Mouse (Mus musculus): ENCODE measurements around the gene Rcc1. TPM values are rescaled to one million over a fixed set of nuclear protein-coding genes. Genes with fewer than 3 reads are reported as not detected.

Gene Rcc1
- polyA plus RNA-seq, 1 experiment, result 4.3 TPM

- H3K4me1 ChIP-seq (ENCODE audit: control insufficient read depth), result peaks cover 61% of the 10 kb centered on the region
- H3K4me3 ChIP-seq (replicated peaks), result no peak overlapping the region
- no peaks in the 10 kb centered on the region for H3K27me3 ChIP-seq (ENCODE audit: control insufficient read depth)
- peaks cover 4% of the 10 kb centered on the region for H3K9me3 ChIP-seq (ENCODE audit: control insufficient read depth, low read length)
- TF ChIP-seq TAL1 (IDR thresholded peaks at IDR 0.05; ENCODE audit: low read length) (no peak), GATA1 (IDR thresholded peaks at IDR 0.05; ENCODE audit: low read length) (no peak)
- peaks cover 62% of the 10 kb centered on the region for H3K36me3 ChIP-seq (ENCODE audit: control insufficient read depth)
Observed at GRCm38 (mm10) chr4:132386846-132387245, 33.4 kb upstream of the Rcc1 start.

DNA sequence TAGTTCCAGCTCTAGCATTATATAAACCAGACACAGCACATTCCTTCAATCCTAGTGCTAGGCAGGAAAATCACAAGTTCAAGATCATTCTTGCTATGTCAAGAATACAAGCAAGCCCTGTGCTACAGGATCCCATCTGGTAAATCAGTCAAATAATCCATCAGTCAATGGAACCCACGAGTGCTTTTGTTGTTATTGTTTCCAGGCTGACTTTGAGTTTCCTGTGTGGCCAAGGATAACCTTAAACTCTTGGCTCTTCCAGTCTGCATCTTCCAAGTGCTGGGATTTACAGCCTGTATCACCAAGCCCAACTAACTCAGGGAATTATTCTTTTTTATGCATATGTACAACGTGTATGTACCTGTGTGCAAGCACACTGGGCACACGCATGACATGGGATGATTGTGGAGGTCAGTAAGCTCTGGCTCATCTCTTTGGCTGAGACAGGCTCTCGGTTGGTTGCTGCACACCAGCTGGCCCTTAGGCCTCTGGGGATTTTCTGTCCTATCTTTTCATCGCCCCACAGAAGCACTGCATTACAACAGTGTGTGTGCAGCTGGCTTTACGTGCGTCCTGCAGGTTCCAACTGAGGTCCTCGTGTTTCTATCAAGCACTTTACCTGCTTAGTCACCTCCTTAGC lies 32.5 kb upstream of the Rcc1 start:
- peaks cover 53% of the 10 kb centered on the region for H3K4me1 ChIP-seq (ENCODE audit: control insufficient read depth)
- TF ChIP-seq GATA1 (IDR thresholded peaks at IDR 0.05; ENCODE audit: low read length), result no peak
- TF ChIP-seq TAL1 (IDR thresholded peaks at IDR 0.05; ENCODE audit: low read length), result no peak
- peaks cover 66% of the 10 kb centered on the region for H3K36me3 ChIP-seq (ENCODE audit: control insufficient read depth)
- H3K9me3 ChIP-seq (ENCODE audit: control insufficient read depth, low read length), result no peaks in the 10 kb centered on the region
- H3K4me3 ChIP-seq (replicated peaks), result no peak overlapping the region
- H3K27me3 ChIP-seq (ENCODE audit: control insufficient read depth), result no peaks in the 10 kb centered on the region

- Histone ChIP-seq H3K27me3 (ENCODE audit: control insufficient read depth) (no peaks in the 10 kb centered on the region), H3K4me3 (replicated peaks) (no peak overlapping the region), H3K4me1 (ENCODE audit: control insufficient read depth) (peaks cover 33% of the 10 kb centered on the region), H3K9me3 (ENCODE audit: control insufficient read depth, low read length) (no peaks in the 10 kb centered on the region), H3K36me3 (ENCODE audit: control insufficient read depth) (peaks cover 77% of the 10 kb centered on the region)
- TF ChIP-seq GATA1 (IDR thresholded peaks at IDR 0.05; ENCODE audit: low read length) (no peak), TAL1 (IDR thresholded peaks at IDR 0.05; ENCODE audit: low read length) (no peak)
Observed at GRCm38 (mm10) chr4:132383455-132383854, 30.1 kb upstream of the Rcc1 start.

GRCm38 (mm10) chr4:132382296-132382695 lies 28.9 kb upstream of the Rcc1 start:
- Histone ChIP-seq H3K4me3 (replicated peaks) (no peak overlapping the region), H3K4me1 (ENCODE audit: control insufficient read depth) (peaks cover 21% of the 10 kb centered on the region), H3K9me3 (ENCODE audit: control insufficient read depth, low read length) (no peaks in the 10 kb centered on the region), H3K27me3 (ENCODE audit: control insufficient read depth) (no peaks in the 10 kb centered on the region), H3K36me3 (ENCODE audit: control insufficient read depth) (peaks cover 81% of the 10 kb centered on the region)
- no peak for TF ChIP-seq TAL1 (IDR thresholded peaks at IDR 0.05; ENCODE audit: low read length)
- no peak for TF ChIP-seq GATA1 (IDR thresholded peaks at IDR 0.05; ENCODE audit: low read length)

DNA sequence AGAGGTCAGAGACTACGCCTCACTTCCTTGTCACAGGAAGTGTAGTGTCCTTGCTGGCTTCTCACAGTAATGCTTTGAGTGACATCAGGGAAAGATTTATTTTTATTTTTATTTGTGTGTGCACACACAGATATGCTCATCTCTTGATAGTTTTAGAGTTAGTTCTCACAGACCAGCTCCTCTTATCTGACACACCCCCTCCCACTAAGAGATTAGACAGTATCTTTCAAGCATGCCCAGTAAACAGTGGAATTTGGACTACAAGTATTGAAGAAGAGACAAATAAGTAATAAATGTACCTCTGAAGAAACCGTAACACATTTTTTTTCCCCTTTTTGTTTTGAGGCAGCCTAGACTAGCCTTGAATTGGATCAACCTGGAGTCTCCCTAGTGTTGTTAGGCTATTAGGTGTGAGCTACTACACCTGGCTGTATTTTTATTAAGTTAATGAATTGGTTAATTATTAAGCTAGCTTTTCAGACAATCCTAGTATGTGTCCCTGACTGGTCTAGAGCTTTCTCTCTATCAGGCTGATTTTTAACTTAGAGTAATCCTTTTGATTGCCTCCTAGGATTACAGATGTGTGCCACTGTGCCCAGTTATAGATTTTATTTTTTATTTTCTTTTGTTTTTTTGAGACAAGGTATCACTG lies 27.7 kb upstream of the Rcc1 start:
- peaks cover 76% of the 10 kb centered on the region for H3K36me3 ChIP-seq (ENCODE audit: control insufficient read depth)
- TF ChIP-seq GATA1 (IDR thresholded peaks at IDR 0.05; ENCODE audit: low read length), result no peak
- TF ChIP-seq TAL1 (IDR thresholded peaks at IDR 0.05; ENCODE audit: low read length), result no peak

GRCm38 (mm10) chr4:132373820-132374219 lies 20.4 kb upstream of the Rcc1 start:
- H3K36me3 ChIP-seq (ENCODE audit: control insufficient read depth), result peaks cover 81% of the 10 kb centered on the region
- no peak for TF ChIP-seq TAL1 (IDR thresholded peaks at IDR 0.05; ENCODE audit: low read length)
- no peak for TF ChIP-seq GATA1 (IDR thresholded peaks at IDR 0.05; ENCODE audit: low read length)
- no peaks in the 10 kb centered on the region for H3K9me3 ChIP-seq (ENCODE audit: control insufficient read depth, low read length)

More for the DNA sequence above, 27.7 kb upstream of the Rcc1 start:
- H3K4me3 ChIP-seq (replicated peaks), result no peak overlapping the region
- no peaks in the 10 kb centered on the region for H3K9me3 ChIP-seq (ENCODE audit: control insufficient read depth, low read length)
- H3K4me1 ChIP-seq (ENCODE audit: control insufficient read depth), result peaks cover 13% of the 10 kb centered on the region
- H3K27me3 ChIP-seq (ENCODE audit: control insufficient read depth), result no peaks in the 10 kb centered on the region

GRCm38 (mm10) chr4:132369953-132370750 lies 16.7 kb upstream of the Rcc1 start:
- TF ChIP-seq TAL1 (IDR thresholded peaks at IDR 0.05; ENCODE audit: low read length), result no peak
- TF ChIP-seq GATA1 (IDR thresholded peaks at IDR 0.05; ENCODE audit: low read length), result no peak
- no peak overlapping the region for H3K4me3 ChIP-seq (replicated peaks)
- H3K27me3 ChIP-seq (ENCODE audit: control insufficient read depth), result no peaks in the 10 kb centered on the region
- no peaks in the 10 kb centered on the region for H3K9me3 ChIP-seq (ENCODE audit: control insufficient read depth, low read length)
- peaks cover 89% of the 10 kb centered on the region for H3K36me3 ChIP-seq (ENCODE audit: control insufficient read depth)
- no peaks in the 10 kb centered on the region; the same call in 1 of the 2 replicates for H3K4me1 ChIP-seq (ENCODE audit: control insufficient read depth)

More at GRCm38 (mm10) chr4:132373820-132374219, 20.4 kb upstream of the Rcc1 start:
- Histone ChIP-seq H3K4me3 (replicated peaks) (no peak overlapping the region), H3K27me3 (ENCODE audit: control insufficient read depth) (no peaks in the 10 kb centered on the region), H3K4me1 (ENCODE audit: control insufficient read depth) (no peaks in the 10 kb centered on the region; the same call in 1 of the 2 replicates)

- H3K36me3 ChIP-seq (ENCODE audit: control insufficient read depth), result peaks cover 90% of the 10 kb centered on the region
- TF ChIP-seq GATA1 (IDR thresholded peaks at IDR 0.05; ENCODE audit: low read length), result no peak
- no peak for TF ChIP-seq TAL1 (IDR thresholded peaks at IDR 0.05; ENCODE audit: low read length)
- no peak overlapping the region for H3K4me3 ChIP-seq (replicated peaks)
Observed at GRCm38 (mm10) chr4:132367480-132368201, 14.2 kb upstream of the Rcc1 start.

More at GRCm38 (mm10) chr4:132367480-132368201, 14.2 kb upstream of the Rcc1 start:
- H3K9me3 ChIP-seq (ENCODE audit: control insufficient read depth, low read length), result no peaks in the 10 kb centered on the region
- H3K27me3 ChIP-seq (ENCODE audit: control insufficient read depth), result no peaks in the 10 kb centered on the region
- no peaks in the 10 kb centered on the region for H3K4me1 ChIP-seq (ENCODE audit: control insufficient read depth)
